Mouse (Mus musculus): ENCODE results near the gene Map2k5. TPM values are rescaled to one million over a fixed set of nuclear protein-coding genes. Genes with fewer than 3 reads are reported as not detected.

Map2k5 gene
- polyA plus RNA-seq, 1 experiment from 2014 or later = 35.4 TPM

GRCm38 (mm10) chr9:63141641-63142334 is 235.9 kb downstream of the Map2k5 start:
- Histone ChIP-seq H3K4me1 (ENCODE audit: control insufficient read depth, insufficient read depth, low read length) (peaks cover 5% of the 10 kb centered on the region), H3K9ac (replicated peaks; ENCODE audit: low read length) (no peak overlapping the region; the same call in 1 of the 2 replicates), H3K9me3 (replicated peaks; ENCODE audit: control insufficient read depth, low read length) (no peaks in the 10 kb centered on the region), H3K27ac (replicated peaks; ENCODE audit: low read depth, low read length) (no peak overlapping the region), H3K4me2 (ENCODE audit: low read depth, low read length) (no peak overlapping the region), H3K4me3 (ENCODE audit: low read depth, low read length) (0 out of 2 replicates have a peak overlapping the region, but pooled peaks have one; percentile 5), H3K36me3 (replicated peaks; ENCODE audit: control insufficient read depth, insufficient read depth, low read depth, low read length) (no peaks in the 10 kb centered on the region), H3K27me3 (ENCODE audit: control insufficient read depth, insufficient read depth, low read length) (peaks cover 99% of the 10 kb centered on the region)
- peak; percentile 30 for DNase-seq (ENCODE audit: low spot score)
- 1% methylated on average over 24 of the region's 24 CpGs for WGBS
- ATAC-seq (replicated peaks; ENCODE audit: insufficient number of reproducible peaks, low FRiP score, low TSS enrichment, low read depth) = no peak

- Histone ChIP-seq H3K36me3 (replicated peaks; ENCODE audit: control insufficient read depth, insufficient read depth, low read depth, low read length) (no peaks in the 10 kb centered on the region), H3K27ac (replicated peaks; ENCODE audit: low read depth, low read length) (no peak overlapping the region), H3K4me3 (ENCODE audit: low read depth, low read length) (no peak overlapping the region), H3K4me1 (ENCODE audit: control insufficient read depth, insufficient read depth, low read length) (peaks cover 5% of the 10 kb centered on the region), H3K9me3 (replicated peaks; ENCODE audit: control insufficient read depth, low read length) (no peaks in the 10 kb centered on the region), H3K9ac (replicated peaks; ENCODE audit: low read length) (no peak overlapping the region), H3K27me3 (ENCODE audit: control insufficient read depth, insufficient read depth, low read length) (peaks cover 96% of the 10 kb centered on the region), H3K4me2 (ENCODE audit: low read depth, low read length) (no peak overlapping the region)
- no peak for ATAC-seq (replicated peaks; ENCODE audit: insufficient number of reproducible peaks, low FRiP score, low TSS enrichment, low read depth)
- DNase-seq (ENCODE audit: low spot score) = no peak
- 3% methylated on average over 9 of the region's 9 CpGs for WGBS
These were observed 237.5 kb downstream of the Map2k5 start for GRCm38 (mm10) chr9:63140211-63140610.

GRCm38 (mm10) chr9:63139661-63140060 is 238.0 kb downstream of the Map2k5 start:
- WGBS = 2% methylated on average over 17 of the region's 17 CpGs
- Histone ChIP-seq H3K36me3 (replicated peaks; ENCODE audit: control insufficient read depth, insufficient read depth, low read depth, low read length) (no peaks in the 10 kb centered on the region), H3K4me2 (ENCODE audit: low read depth, low read length) (no peak overlapping the region), H3K4me3 (ENCODE audit: low read depth, low read length) (no peak overlapping the region), H3K9me3 (replicated peaks; ENCODE audit: control insufficient read depth, low read length) (no peaks in the 10 kb centered on the region), H3K4me1 (ENCODE audit: control insufficient read depth, insufficient read depth, low read length) (peaks cover 5% of the 10 kb centered on the region), H3K27ac (replicated peaks; ENCODE audit: low read depth, low read length) (no peak overlapping the region), H3K27me3 (ENCODE audit: control insufficient read depth, insufficient read depth, low read length) (peaks cover 96% of the 10 kb centered on the region), H3K9ac (replicated peaks; ENCODE audit: low read length) (no peak overlapping the region)
- DNase-seq (ENCODE audit: low spot score) (peak; percentile 36), ATAC-seq (replicated peaks; ENCODE audit: insufficient number of reproducible peaks, low FRiP score, low TSS enrichment, low read depth) (no peak)

GRCm38 (mm10) chr9:63138481-63138967 is 239.2 kb downstream of the Map2k5 start:
- peak overlapping the region; percentile 22; the same call in 1 of the 2 replicates for H3K4me3 ChIP-seq (ENCODE audit: low read depth, low read length)
- H3K36me3 ChIP-seq (replicated peaks; ENCODE audit: control insufficient read depth, insufficient read depth, low read depth, low read length) = no peaks in the 10 kb centered on the region
- under 1% methylated on average over 31 of the region's 31 CpGs for WGBS
- ATAC-seq (replicated peaks; ENCODE audit: insufficient number of reproducible peaks, low FRiP score, low TSS enrichment, low read depth) = no peak
- peak overlapping the region; percentile 27; the same call in 1 of the 2 replicates for H3K4me2 ChIP-seq (ENCODE audit: low read depth, low read length)
- H3K27ac ChIP-seq (replicated peaks; ENCODE audit: low read depth, low read length) = no peak overlapping the region
- H3K27me3 ChIP-seq (ENCODE audit: control insufficient read depth, insufficient read depth, low read length) = peaks cover 89% of the 10 kb centered on the region
- H3K9ac ChIP-seq (replicated peaks; ENCODE audit: low read length) = no peak overlapping the region
- peak; percentile 49 for DNase-seq (ENCODE audit: low spot score)
- peaks cover 5% of the 10 kb centered on the region for H3K4me1 ChIP-seq (ENCODE audit: control insufficient read depth, insufficient read depth, low read length)
- no peaks in the 10 kb centered on the region for H3K9me3 ChIP-seq (replicated peaks; ENCODE audit: control insufficient read depth, low read length)

GRCm38 (mm10) chr9:63137615-63137915 is 240.1 kb downstream of the Map2k5 start:
- Histone ChIP-seq H3K9me3 (replicated peaks; ENCODE audit: control insufficient read depth, low read length) (no peaks in the 10 kb centered on the region), H3K4me1 (ENCODE audit: control insufficient read depth, insufficient read depth, low read length) (peaks cover 5% of the 10 kb centered on the region), H3K9ac (replicated peaks; ENCODE audit: low read length) (no peak overlapping the region), H3K27me3 (ENCODE audit: control insufficient read depth, insufficient read depth, low read length) (peaks cover 81% of the 10 kb centered on the region), H3K27ac (replicated peaks; ENCODE audit: low read depth, low read length) (no peak overlapping the region), H3K4me3 (ENCODE audit: low read depth, low read length) (no peak overlapping the region), H3K36me3 (replicated peaks; ENCODE audit: control insufficient read depth, insufficient read depth, low read depth, low read length) (no peaks in the 10 kb centered on the region), H3K4me2 (ENCODE audit: low read depth, low read length) (no peak overlapping the region)
- WGBS = 0% methylated on average over 6 of the region's 6 CpGs
- ATAC-seq (replicated peaks; ENCODE audit: insufficient number of reproducible peaks, low FRiP score, low TSS enrichment, low read depth) (no peak), DNase-seq (ENCODE audit: low spot score) (no peak)

GRCm38 (mm10) chr9:63136756-63137614 is 240.7 kb downstream of the Map2k5 start:
- Histone ChIP-seq H3K4me3 (ENCODE audit: low read depth, low read length) (no peak overlapping the region), H3K4me2 (ENCODE audit: low read depth, low read length) (no peak overlapping the region), H3K9me3 (replicated peaks; ENCODE audit: control insufficient read depth, low read length) (no peaks in the 10 kb centered on the region)

GRCm38 (mm10) chr9:63136241-63136640 is 241.5 kb downstream of the Map2k5 start:
- 4% methylated on average over 8 of the region's 8 CpGs for WGBS
- Histone ChIP-seq H3K4me3 (ENCODE audit: low read depth, low read length) (no peak overlapping the region), H3K36me3 (replicated peaks; ENCODE audit: control insufficient read depth, insufficient read depth, low read depth, low read length) (no peaks in the 10 kb centered on the region), H3K9ac (replicated peaks; ENCODE audit: low read length) (no peak overlapping the region), H3K27me3 (ENCODE audit: control insufficient read depth, insufficient read depth, low read length) (peaks cover 68% of the 10 kb centered on the region), H3K9me3 (replicated peaks; ENCODE audit: control insufficient read depth, low read length) (no peaks in the 10 kb centered on the region), H3K27ac (replicated peaks; ENCODE audit: low read depth, low read length) (no peak overlapping the region), H3K4me1 (ENCODE audit: control insufficient read depth, insufficient read depth, low read length) (peaks cover 5% of the 10 kb centered on the region; the same call in 1 of the 2 replicates), H3K4me2 (ENCODE audit: low read depth, low read length) (no peak overlapping the region)
- DNase-seq (ENCODE audit: low spot score) (peak; percentile 2), ATAC-seq (replicated peaks; ENCODE audit: insufficient number of reproducible peaks, low FRiP score, low TSS enrichment, low read depth) (no peak)

More at GRCm38 (mm10) chr9:63136756-63137614, 240.7 kb downstream of the Map2k5 start:
- peaks cover 5% of the 10 kb centered on the region; the same call in 1 of the 2 replicates for H3K4me1 ChIP-seq (ENCODE audit: control insufficient read depth, insufficient read depth, low read length)
- H3K36me3 ChIP-seq (replicated peaks; ENCODE audit: control insufficient read depth, insufficient read depth, low read depth, low read length) = no peaks in the 10 kb centered on the region
- WGBS = 1% methylated on average over 19 of the region's 19 CpGs
- DNase-seq (ENCODE audit: low spot score) = peak; percentile 33
- peaks cover 75% of the 10 kb centered on the region for H3K27me3 ChIP-seq (ENCODE audit: control insufficient read depth, insufficient read depth, low read length)
- no peak for ATAC-seq (replicated peaks; ENCODE audit: insufficient number of reproducible peaks, low FRiP score, low TSS enrichment, low read depth)
- no peak overlapping the region for H3K9ac ChIP-seq (replicated peaks; ENCODE audit: low read length)
- H3K27ac ChIP-seq (replicated peaks; ENCODE audit: low read depth, low read length) = no peak overlapping the region
